Mouse (Mus musculus): ENCODE data around the gene Lhfpl5. TPM values are rescaled to one million over a fixed set of nuclear protein-coding genes. Genes with fewer than 3 reads are reported as not detected.

Lhfpl5 gene
- total RNA-seq (2014; rRNA removed; ENCODE audit: low replicate concordance) = not detected in 2 replicates
- 0.07 and 0.10 TPM in 2 replicates for polyA plus RNA-seq (2015; fragmentation: Nextera tagmentation; extraction: Ambion mirVana)

- Histone ChIP-seq H3K27ac (ENCODE audit: low read depth) (no peak within 1 kb of the TSS), H3K4me3 (ENCODE audit: low read depth, low read length) (0 out of 2 replicates have a peak within 1 kb of the TSS, but pooled peaks have one; percentile 14), H3K4me1 (ENCODE audit: control insufficient read depth, insufficient read depth) (no peaks in the 10 kb centered on the region), H3K9ac (replicated peaks; ENCODE audit: low read depth, low read length) (no peak within 1 kb of the TSS), H3K9me3 (replicated peaks; ENCODE audit: control insufficient read depth, low read length) (no peaks in the 10 kb centered on the region), H3K27me3 (ENCODE audit: control insufficient read depth, insufficient read depth, low read length) (peaks cover 10% of the 10 kb centered on the region; the same call in 1 of the 2 replicates), H3K36me3 (replicated peaks; ENCODE audit: control insufficient read depth, insufficient read depth, low read length) (no peaks in the 10 kb centered on the region), H3K4me2 (ENCODE audit: low read depth, low read length) (peak within 1 kb of the TSS; percentile 29; the same call in 1 of the 2 replicates)
- no peak for TF ChIP-seq CTCF (IDR thresholded peaks at IDR 0.05; ENCODE audit: low read depth)
- DNase-seq (ENCODE audit: low spot score) (peak; percentile 7), ATAC-seq (ENCODE audit: insufficient read depth, low read depth) (peak; percentile 83)
- 14% methylated on average over 49 of the region's 50 CpGs for WGBS
Measured at GRCm38 (mm10) chr17:28575244-28576125, at the start of gene Lhfpl5. Lhfpl5 (plus strand) TSS chr17:28575641.

DNA sequence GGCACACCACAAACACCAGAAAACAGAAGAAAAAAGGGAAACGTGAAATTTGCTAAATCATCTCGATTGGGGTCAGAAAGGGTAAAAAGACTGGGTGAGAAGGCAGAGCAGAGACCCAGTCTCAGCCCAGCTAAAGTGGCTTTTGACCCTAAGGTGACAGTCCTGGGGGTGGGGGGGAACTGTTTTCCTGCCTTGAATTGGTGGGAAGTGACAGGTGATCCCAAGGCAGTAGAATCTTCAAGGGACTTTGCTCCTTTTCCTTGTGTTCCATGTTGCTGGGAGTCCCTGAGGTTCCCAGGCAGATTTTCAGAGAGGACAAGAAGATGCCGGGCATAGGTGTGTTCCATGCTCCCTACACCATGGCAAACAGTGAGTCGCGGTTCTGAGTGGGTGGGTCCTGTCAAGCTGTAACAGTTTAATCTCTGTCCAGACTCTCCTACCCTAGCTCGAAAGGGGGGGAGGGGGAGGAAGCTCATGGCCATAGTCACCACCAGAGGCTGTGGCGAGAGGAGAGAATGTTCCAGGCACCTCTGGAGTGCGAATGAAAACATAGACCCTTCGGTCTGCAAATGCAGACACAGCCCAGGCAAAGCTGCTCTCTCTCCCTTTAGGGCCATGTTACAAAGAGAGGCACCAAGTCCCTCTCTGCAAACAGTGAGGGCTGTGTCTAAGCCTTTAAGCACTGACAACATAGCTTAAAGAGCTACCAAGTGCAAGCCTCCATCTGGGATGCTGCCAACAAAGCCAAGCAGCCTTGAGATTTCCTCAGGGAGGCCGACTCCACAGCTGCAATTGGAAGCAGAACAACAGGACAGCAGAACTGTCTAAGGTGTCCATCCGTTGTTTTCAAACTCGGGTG lies 48.0 kb upstream of the Lhfpl5 start:
- Histone ChIP-seq H3K27me3 (ENCODE audit: control insufficient read depth, insufficient read depth, low read length) (0 out of 2 replicates have a peak, but pooled peaks cover 6% of the 10 kb centered on the region), H3K4me3 (ENCODE audit: low read depth, low read length) (0 out of 2 replicates have a peak overlapping the region, but pooled peaks have one; percentile 8), H3K36me3 (replicated peaks; ENCODE audit: control insufficient read depth, insufficient read depth, low read length) (no peaks in the 10 kb centered on the region), H3K9me3 (replicated peaks; ENCODE audit: control insufficient read depth, low read length) (no peaks in the 10 kb centered on the region), H3K4me1 (ENCODE audit: control insufficient read depth, insufficient read depth) (no peaks in the 10 kb centered on the region; the same call in 1 of the 2 replicates), H3K4me2 (ENCODE audit: low read depth, low read length) (peak overlapping the region; percentile 34), H3K27ac (ENCODE audit: low read depth) (peak overlapping the region; percentile 13; the same call in 1 of the 2 replicates), H3K9ac (replicated peaks; ENCODE audit: low read depth, low read length) (no peak overlapping the region; the same call in 1 of the 2 replicates)
- DNase-seq (ENCODE audit: low spot score) (no peak), ATAC-seq (ENCODE audit: insufficient read depth, low read depth) (no peak)
- TF ChIP-seq CTCF (IDR thresholded peaks at IDR 0.05; ENCODE audit: low read depth) = no peak
- no peak for TF ChIP-seq EP300 (IDR thresholded peaks at IDR 0.05; ENCODE audit: low read depth)
- 36% methylated on average over 12 of the region's 12 CpGs for WGBS

DNA sequence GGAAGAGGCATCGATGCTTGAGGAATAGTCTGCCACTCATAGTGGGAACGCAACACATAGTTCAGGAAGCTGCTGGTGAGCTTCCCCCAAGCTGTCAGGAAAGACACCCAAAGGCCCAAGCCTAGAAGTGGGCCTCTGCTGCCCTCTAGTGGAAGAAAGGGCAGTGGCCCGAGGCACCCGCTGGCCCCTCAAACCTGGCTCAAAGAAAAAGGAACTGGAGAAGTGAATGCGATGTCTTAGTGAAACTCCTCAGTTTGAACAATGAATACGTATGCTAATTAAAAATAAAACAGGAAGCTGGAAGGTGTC lies 47.4 kb upstream of the Lhfpl5 start:
- TF ChIP-seq CTCF (IDR thresholded peaks at IDR 0.05; ENCODE audit: low read depth) = peak; percentile 99
- TF ChIP-seq EP300 (IDR thresholded peaks at IDR 0.05; ENCODE audit: low read depth) = no peak
- Histone ChIP-seq H3K9me3 (replicated peaks; ENCODE audit: control insufficient read depth, low read length) (no peaks in the 10 kb centered on the region), H3K4me2 (ENCODE audit: low read depth, low read length) (peak overlapping the region; percentile 34), H3K27me3 (ENCODE audit: control insufficient read depth, insufficient read depth, low read length) (0 out of 2 replicates have a peak, but pooled peaks cover 6% of the 10 kb centered on the region), H3K27ac (ENCODE audit: low read depth) (no peak overlapping the region), H3K4me3 (ENCODE audit: low read depth, low read length) (0 out of 2 replicates have a peak overlapping the region, but pooled peaks have one; percentile 8), H3K9ac (replicated peaks; ENCODE audit: low read depth, low read length) (no peak overlapping the region; the same call in 1 of the 2 replicates), H3K36me3 (replicated peaks; ENCODE audit: control insufficient read depth, insufficient read depth, low read length) (no peaks in the 10 kb centered on the region), H3K4me1 (ENCODE audit: control insufficient read depth, insufficient read depth) (no peaks in the 10 kb centered on the region; the same call in 1 of the 2 replicates)
- ATAC-seq (ENCODE audit: insufficient read depth, low read depth) (peak; percentile 39), DNase-seq (ENCODE audit: low spot score) (peak; percentile 87)
- WGBS = 5% methylated on average over 6 of the region's 6 CpGs

DNA sequence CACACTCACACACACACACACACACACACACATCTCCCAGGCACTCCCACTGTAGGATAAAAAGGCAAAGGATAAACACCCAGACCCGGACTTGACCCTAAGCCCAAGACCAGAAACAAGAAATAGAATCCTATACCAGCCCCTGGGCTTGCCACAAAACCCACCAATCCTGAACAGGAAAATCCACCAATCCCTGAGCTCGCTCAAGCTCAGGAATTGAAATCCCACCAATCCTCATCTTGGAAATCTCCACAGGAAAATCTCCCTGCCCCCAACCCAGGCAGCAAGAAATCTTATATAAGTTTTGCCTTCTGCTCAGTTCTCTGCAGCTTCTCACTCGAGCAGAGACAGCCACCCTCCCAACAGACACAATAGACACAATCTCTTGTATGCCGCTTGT lies 46.3 kb upstream of the Lhfpl5 start:
- WGBS = 57% methylated on average over 4 of the region's 4 CpGs

DNA sequence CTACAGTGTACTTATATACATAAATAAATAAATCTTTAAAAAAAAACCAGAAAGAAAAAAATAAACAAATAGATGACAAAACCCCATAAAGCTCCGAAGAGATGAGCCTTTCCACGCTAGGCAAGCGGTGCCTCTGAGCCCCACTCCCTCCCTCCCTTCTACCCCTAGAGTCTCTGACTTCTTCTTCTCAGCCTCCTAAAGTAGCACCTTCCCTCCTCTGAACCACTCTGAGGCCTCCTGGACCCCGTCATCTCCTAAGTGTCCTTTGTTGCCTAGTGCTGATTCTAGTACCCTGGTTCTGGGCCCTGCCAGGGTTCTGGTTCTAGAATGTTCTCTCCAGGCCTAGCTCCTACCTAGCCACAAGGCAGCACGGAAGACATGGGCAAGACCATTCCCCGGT lies 44.9 kb upstream of the Lhfpl5 start, which contains the start of gene Armc12:
Gene Armc12, plus strand, starts transcription at position 301 of the 400 bp plus-strand sequence.
- ATAC-seq (ENCODE audit: insufficient read depth, low read depth) (no peak), DNase-seq (ENCODE audit: low spot score) (no peak)
- no peak within 1 kb of the TSS for H3K27ac ChIP-seq (ENCODE audit: low read depth)
- 0 out of 2 replicates have a peak, but pooled peaks cover 6% of the 10 kb centered on the region for H3K27me3 ChIP-seq (ENCODE audit: control insufficient read depth, insufficient read depth, low read length)
- H3K9ac ChIP-seq (replicated peaks; ENCODE audit: low read depth, low read length) = no peak within 1 kb of the TSS
- no peak within 1 kb of the TSS for H3K4me3 ChIP-seq (ENCODE audit: low read depth, low read length)
- no peaks in the 10 kb centered on the region for H3K36me3 ChIP-seq (replicated peaks; ENCODE audit: control insufficient read depth, insufficient read depth, low read length)
- H3K4me2 ChIP-seq (ENCODE audit: low read depth, low read length) = no peak within 1 kb of the TSS
- WGBS = 88% methylated on average over 6 of the region's 6 CpGs
- H3K9me3 ChIP-seq (replicated peaks; ENCODE audit: control insufficient read depth, low read length) = no peaks in the 10 kb centered on the region
- TF ChIP-seq EP300 (IDR thresholded peaks at IDR 0.05; ENCODE audit: low read depth) (no peak), CTCF (IDR thresholded peaks at IDR 0.05; ENCODE audit: low read depth) (no peak)
- no peaks in the 10 kb centered on the region for H3K4me1 ChIP-seq (ENCODE audit: control insufficient read depth, insufficient read depth)

More for the DNA sequence above, 46.3 kb upstream of the Lhfpl5 start:
- Histone ChIP-seq H3K4me3 (ENCODE audit: low read depth, low read length) (no peak overlapping the region), H3K9me3 (replicated peaks; ENCODE audit: control insufficient read depth, low read length) (no peaks in the 10 kb centered on the region), H3K4me1 (ENCODE audit: control insufficient read depth, insufficient read depth) (no peaks in the 10 kb centered on the region), H3K27me3 (ENCODE audit: control insufficient read depth, insufficient read depth, low read length) (0 out of 2 replicates have a peak, but pooled peaks cover 6% of the 10 kb centered on the region), H3K36me3 (replicated peaks; ENCODE audit: control insufficient read depth, insufficient read depth, low read length) (no peaks in the 10 kb centered on the region), H3K9ac (replicated peaks; ENCODE audit: low read depth, low read length) (no peak overlapping the region), H3K27ac (ENCODE audit: low read depth) (no peak overlapping the region), H3K4me2 (ENCODE audit: low read depth, low read length) (no peak overlapping the region)
- no peak for TF ChIP-seq CTCF (IDR thresholded peaks at IDR 0.05; ENCODE audit: low read depth)
- no peak for TF ChIP-seq EP300 (IDR thresholded peaks at IDR 0.05; ENCODE audit: low read depth)
- ATAC-seq (ENCODE audit: insufficient read depth, low read depth) = no peak
- no peak for DNase-seq (ENCODE audit: low spot score)

All from heart, postnatal 0 days (tissue).